Mouse (Mus musculus): ENCODE measurements around the gene Malsu1. TPM values are rescaled to one million over a fixed set of nuclear protein-coding genes. Genes with fewer than 3 reads are reported as not detected.

Malsu1 gene
- polyA plus RNA-seq, 1 experiment from 2014 or later: 50.6 TPM

GRCm38 (mm10) chr6:49115550-49115949 lies 42.0 kb downstream of the Malsu1 start:
- WGBS (ENCODE audit: insufficient replicate concordance): 68% methylated on average over 5 of the region's 5 CpGs
- Histone ChIP-seq H3K9me3 (replicated peaks) (no peaks in the 10 kb centered on the region), H3K4me2 (no peak overlapping the region), H3K9ac (no peak overlapping the region), H3K4me3 (replicated peaks) (no peak overlapping the region), H3K36me3 (peaks cover 25% of the 10 kb centered on the region), H3K27ac (no peak overlapping the region), H3K4me1 (replicated peaks) (no peaks in the 10 kb centered on the region), H3K27me3 (no peaks in the 10 kb centered on the region)
- ATAC-seq (ENCODE audit: low read depth) (no peak), DNase-seq (no peak)

- H3K27ac ChIP-seq: no peak overlapping the region
- no peak overlapping the region for H3K9ac ChIP-seq
- H3K4me2 ChIP-seq: no peak overlapping the region
- no peaks in the 10 kb centered on the region for H3K9me3 ChIP-seq (replicated peaks)
- peaks cover 22% of the 10 kb centered on the region for H3K36me3 ChIP-seq
- H3K27me3 ChIP-seq: no peaks in the 10 kb centered on the region
- H3K4me1 ChIP-seq (replicated peaks): no peaks in the 10 kb centered on the region
- no peak for ATAC-seq (ENCODE audit: low read depth)
- no peak for DNase-seq
- 84% methylated on average over 8 of the region's 8 CpGs for WGBS (ENCODE audit: insufficient replicate concordance)
- H3K4me3 ChIP-seq (replicated peaks): no peak overlapping the region
Measured at GRCm38 (mm10) chr6:49116241-49116640, 42.6 kb downstream of the Malsu1 start.

DNA sequence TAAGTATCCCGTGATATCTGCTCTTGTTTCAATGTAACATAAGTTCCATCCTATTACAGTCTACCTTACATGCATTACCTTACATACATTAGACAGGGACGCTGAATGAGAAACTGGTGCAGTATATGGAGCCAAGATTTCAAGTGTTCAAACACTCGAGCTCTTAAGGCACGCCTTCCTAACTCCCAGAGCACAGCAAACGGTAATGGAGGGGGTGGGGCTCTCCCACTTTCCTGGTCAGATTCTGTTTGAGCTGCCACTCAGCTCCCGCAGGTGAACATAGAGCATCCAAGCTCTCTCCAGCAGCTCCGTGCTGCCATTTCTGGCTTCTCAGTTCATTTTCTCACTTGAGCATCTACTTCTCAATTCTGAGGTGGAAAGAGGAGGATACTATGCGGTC lies 44.9 kb downstream of the Malsu1 start:
- Histone ChIP-seq H3K27me3 (no peaks in the 10 kb centered on the region), H3K9ac (no peak overlapping the region), H3K4me3 (replicated peaks) (no peak overlapping the region), H3K36me3 (peaks cover 27% of the 10 kb centered on the region), H3K4me1 (replicated peaks) (no peaks in the 10 kb centered on the region), H3K27ac (no peak overlapping the region), H3K4me2 (no peak overlapping the region), H3K9me3 (replicated peaks) (no peaks in the 10 kb centered on the region)
- DNase-seq (no peak), ATAC-seq (ENCODE audit: low read depth) (no peak)
- 73% methylated on average over 8 of the region's 8 CpGs for WGBS (ENCODE audit: insufficient replicate concordance)

GRCm38 (mm10) chr6:49119462-49120135 lies 46.0 kb downstream of the Malsu1 start:
- Histone ChIP-seq H3K4me1 (replicated peaks) (no peaks in the 10 kb centered on the region), H3K27me3 (no peaks in the 10 kb centered on the region), H3K27ac (no peak overlapping the region), H3K4me2 (no peak overlapping the region), H3K9ac (no peak overlapping the region), H3K9me3 (replicated peaks) (no peaks in the 10 kb centered on the region), H3K4me3 (replicated peaks) (no peak overlapping the region), H3K36me3 (peaks cover 21% of the 10 kb centered on the region)
- 53% methylated on average over 1 of the region's 1 CpGs for WGBS (ENCODE audit: insufficient replicate concordance)
- ATAC-seq (ENCODE audit: low read depth) (no peak), DNase-seq (no peak)

- Histone ChIP-seq H3K4me3 (replicated peaks) (no peak overlapping the region), H3K27me3 (no peaks in the 10 kb centered on the region), H3K4me2 (no peak overlapping the region), H3K4me1 (replicated peaks) (no peaks in the 10 kb centered on the region), H3K9ac (no peak overlapping the region), H3K36me3 (peaks cover 24% of the 10 kb centered on the region), H3K27ac (no peak overlapping the region), H3K9me3 (replicated peaks) (no peaks in the 10 kb centered on the region)
- DNase-seq (no peak), ATAC-seq (ENCODE audit: low read depth) (no peak)
- 64% methylated on average over 3 of the region's 3 CpGs for WGBS (ENCODE audit: insufficient replicate concordance)
Measured at GRCm38 (mm10) chr6:49120370-49120769, 46.8 kb downstream of the Malsu1 start.

GRCm38 (mm10) chr6:49130328-49130727 lies 56.7 kb downstream of the Malsu1 start:
- no peaks in the 10 kb centered on the region for H3K27me3 ChIP-seq
- no peak for ATAC-seq (ENCODE audit: low read depth)
- H3K4me2 ChIP-seq: no peak overlapping the region

GRCm38 (mm10) chr6:49131855-49132254 lies 58.3 kb downstream of the Malsu1 start:
- ATAC-seq (ENCODE audit: low read depth) (no peak), DNase-seq (no peak)
- no peak overlapping the region for H3K4me3 ChIP-seq (replicated peaks)
- H3K27ac ChIP-seq: no peak overlapping the region
- no peak overlapping the region for H3K4me2 ChIP-seq
- peaks cover 23% of the 10 kb centered on the region for H3K4me1 ChIP-seq (replicated peaks)
- no peaks in the 10 kb centered on the region for H3K9me3 ChIP-seq (replicated peaks)
- H3K27me3 ChIP-seq: no peaks in the 10 kb centered on the region
- H3K36me3 ChIP-seq: peaks cover 7% of the 10 kb centered on the region; the same call in 1 of the 2 replicates
- H3K9ac ChIP-seq: no peak overlapping the region
- WGBS (ENCODE audit: insufficient replicate concordance): 87% methylated on average over 9 of the region's 9 CpGs

More at GRCm38 (mm10) chr6:49130328-49130727, 56.7 kb downstream of the Malsu1 start:
- Histone ChIP-seq H3K36me3 (peaks cover 13% of the 10 kb centered on the region), H3K9ac (no peak overlapping the region), H3K27ac (no peak overlapping the region), H3K4me3 (replicated peaks) (no peak overlapping the region), H3K9me3 (replicated peaks) (no peaks in the 10 kb centered on the region), H3K4me1 (replicated peaks) (peaks cover 10% of the 10 kb centered on the region)
- DNase-seq: no peak

DNA sequence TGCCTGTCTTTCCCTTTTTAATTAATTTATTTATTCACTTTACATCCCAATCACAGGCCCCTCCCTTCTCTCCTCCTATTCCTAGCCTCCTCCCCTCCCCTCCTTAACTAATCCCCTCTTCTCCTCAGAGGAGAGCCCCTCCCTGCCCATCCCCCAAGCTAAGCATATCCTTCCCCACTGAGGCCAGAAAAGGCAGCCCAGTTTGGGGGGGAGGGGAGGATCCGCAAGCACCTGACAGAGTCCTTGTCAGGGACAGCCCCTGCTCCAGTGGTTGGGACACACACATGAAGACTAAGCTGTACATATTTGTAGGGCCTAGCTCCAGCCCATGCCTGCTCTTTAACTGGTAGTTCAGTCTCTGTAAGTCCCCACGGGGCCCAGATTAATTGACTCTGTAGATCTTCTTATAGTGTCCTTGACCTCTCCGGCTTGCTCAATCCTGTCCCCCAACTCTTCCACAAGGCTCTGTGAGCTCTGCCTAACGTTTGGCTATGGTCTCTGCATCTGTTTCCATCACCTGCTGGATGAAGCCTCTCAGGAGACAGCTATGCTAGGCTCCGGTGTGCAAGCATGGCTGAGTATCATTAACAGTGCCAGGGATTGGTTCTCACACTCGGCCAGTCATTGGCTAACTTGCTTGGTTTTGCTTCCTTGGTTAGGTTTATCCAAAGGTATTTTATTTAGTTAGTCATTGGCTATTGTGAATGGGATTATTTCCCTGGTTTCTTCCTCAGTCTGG lies 58.9 kb downstream of the Malsu1 start:
- WGBS (ENCODE audit: insufficient replicate concordance): 66% methylated on average over 6 of the region's 6 CpGs

More for the DNA sequence above, 58.9 kb downstream of the Malsu1 start:
- Histone ChIP-seq H3K27me3 (no peaks in the 10 kb centered on the region), H3K4me2 (no peak overlapping the region), H3K9ac (no peak overlapping the region), H3K4me3 (replicated peaks) (no peak overlapping the region), H3K36me3 (peaks cover 7% of the 10 kb centered on the region; the same call in 1 of the 2 replicates), H3K9me3 (replicated peaks) (no peaks in the 10 kb centered on the region), H3K27ac (no peak overlapping the region), H3K4me1 (replicated peaks) (peaks cover 29% of the 10 kb centered on the region)
- DNase-seq (no peak), ATAC-seq (ENCODE audit: low read depth) (no peak)

Other genes starting within 250 kb of the Malsu1 start
- gene Tmem176a, start 232.9 kb upstream of the Malsu1 start, polyA plus RNA-seq (2015; fragmentation: Nextera tagmentation; extraction: Ambion mirVana): 72.2 and 77.0 TPM in 2 replicates
- 110 and 119 TPM in 2 replicates for gene Tmem176b, start 232.3 kb upstream of the Malsu1 start, polyA plus RNA-seq (2015; fragmentation: Nextera tagmentation; extraction: Ambion mirVana)
- gene Aoc1, start 200.9 kb upstream of the Malsu1 start, polyA plus RNA-seq (2015; fragmentation: Nextera tagmentation; extraction: Ambion mirVana): not detected in 2 replicates
- not detected in 2 replicates for gene 1600015I10Rik, start 143.9 kb upstream of the Malsu1 start, polyA plus RNA-seq (2015; fragmentation: Nextera tagmentation; extraction: Ambion mirVana)
- not detected in 2 replicates for gene Doxl2, start 98.8 kb upstream of the Malsu1 start, polyA plus RNA-seq (2015; fragmentation: Nextera tagmentation; extraction: Ambion mirVana)
- not detected in 2 replicates for gene Svs1, start 86.9 kb upstream of the Malsu1 start, polyA plus RNA-seq (2015; fragmentation: Nextera tagmentation; extraction: Ambion mirVana)
- gene Gpnmb, start 37.2 kb upstream of the Malsu1 start, polyA plus RNA-seq (2015; fragmentation: Nextera tagmentation; extraction: Ambion mirVana): 0.25 and 0.39 TPM in 2 replicates
- 21.4 and 25.4 TPM in 2 replicates for gene Igf2bp3, start 141.2 kb downstream of the Malsu1 start, polyA plus RNA-seq (2015; fragmentation: Nextera tagmentation; extraction: Ambion mirVana)
- 51.9 and 60.9 TPM in 2 replicates for gene Tra2a, start 190.2 kb downstream of the Malsu1 start, polyA plus RNA-seq (2015; fragmentation: Nextera tagmentation; extraction: Ambion mirVana)
- 3.0 and 3.4 TPM in 2 replicates for gene Ccdc126, start 245.5 kb downstream of the Malsu1 start, polyA plus RNA-seq (2015; fragmentation: Nextera tagmentation; extraction: Ambion mirVana)

All from liver, embryonic 13.5 days (tissue).